Mouse (Mus musculus) embryonic fibroblast, embryonic 13.5 days (primary cell): ENCODE measurements at regions not wholly inside any gene's neighbourhood (a gene's known extent, or its start where the extent isn't known, plus 50 kb on each side); places are given as distances from the start of the nearest gene placed in this dataset.

Experiments
- CTCF ChIP-seq: IDR thresholded peaks from 2 replicates; pipeline ENCODE4 v1.5.1; 2011; ENCODE audit warnings: mild to moderate bottlenecking, control low read depth, low read length, moderate library complexity, borderline replicate concordance; ENCODE audit not compliant: insufficient read depth
- POLR2A ChIP-seq: IDR thresholded peaks from 2 replicates; pipeline ENCODE4 v1.6.1; 2011; ENCODE audit warnings: low read depth, mild to moderate bottlenecking, control low read depth, low read length, moderate library complexity

- TF ChIP-seq CTCF (no peak), POLR2A (no peak)
These were observed 75.0 kb upstream of the Tmc1 start for GRCm38 (mm10) chr19:21028981-21029380.
